Mouse (Mus musculus) small intestine, adult 2 months (tissue): ENCODE data around the gene Rgs11. TPM values are rescaled to one million over a fixed set of nuclear protein-coding genes. Genes with fewer than 3 reads are reported as not detected.
"Not testable (repeated sequence)": the region's sequence is repeated elsewhere in the genome, so short reads cannot be mapped to it uniquely, and the experiment has no call there.

ENCODE experiments used
- H3K27ac ChIP-seq: fragments of 200-500 bp; 2 replicates; pipeline ENCODE4 v1.5.1; 2012; ENCODE audit warnings: low read depth, low read length, control low read depth, inconsistent platforms; ENCODE audit not compliant: insufficient read depth
- H3K27me3 ChIP-seq: fragments of 200-500 bp; 2 replicates; pipeline ENCODE4 v1.6.1; 2012; ENCODE audit warnings: mild to moderate bottlenecking, moderate library complexity, low read length, inconsistent platforms; ENCODE audit not compliant: control insufficient read depth, insufficient read depth
- H3K36me3 ChIP-seq: fragments of 200-500 bp; 2 replicates; pipeline ENCODE4 v1.6.1; 2012; ENCODE audit warnings: mild to moderate bottlenecking, low read length, control low read depth, inconsistent platforms; ENCODE audit not compliant: control insufficient read depth, insufficient read depth
- H3K4me1 ChIP-seq: fragments of 200-500 bp; 2 replicates; pipeline ENCODE4 v1.6.1; 2012; ENCODE audit warnings: low read length, inconsistent platforms, mixed read lengths; ENCODE audit not compliant: control insufficient read depth, insufficient read depth, insufficient read length
- H3K4me3 ChIP-seq: fragments of 200-500 bp; 2 replicates; pipeline ENCODE4 v1.5.1; 2012; ENCODE audit warnings: low read depth, mild to moderate bottlenecking, control low read depth, inconsistent platforms, low read length, moderate library complexity
- CTCF ChIP-seq: fragments of 200-500 bp; IDR thresholded peaks from 2 replicates; pipeline ENCODE4 v1.5.1; 2012; ENCODE audit warnings: low read depth, mild to moderate bottlenecking, control low read depth, inconsistent platforms, low read length, moderate library complexity, mixed read lengths; ENCODE audit not compliant: insufficient replicate concordance, insufficient read length; ENCODE audit errors: extremely low read depth
- POLR2A ChIP-seq: fragments of 200-500 bp; IDR thresholded peaks from 2 replicates; pipeline ENCODE4 v1.6.1; 2012; ENCODE audit warnings: low read depth, mild to moderate bottlenecking, control low read depth, inconsistent platforms, low read length, moderate library complexity
- WGBS: fragments of 180-500 bp; shearing (Covaris S2); methylation state at CpG from one replicate; pipeline ENCODE4 v1.1.7; 2018; 5-methylcytosine and 5-hydroxymethylcytosine counted together
- polyA plus RNA-seq: library from polyadenylated mRNA; depleted of rRNA; stranded (reverse); fragments of >200 nt; gene quantifications from 2 replicates; pipeline ENCODE4 v1.2.3, GENCODE M21; 2012; rRNA removed

Gene Rgs11
- polyA plus RNA-seq: 3.8 and 29.7 TPM in 2 replicates

DNA sequence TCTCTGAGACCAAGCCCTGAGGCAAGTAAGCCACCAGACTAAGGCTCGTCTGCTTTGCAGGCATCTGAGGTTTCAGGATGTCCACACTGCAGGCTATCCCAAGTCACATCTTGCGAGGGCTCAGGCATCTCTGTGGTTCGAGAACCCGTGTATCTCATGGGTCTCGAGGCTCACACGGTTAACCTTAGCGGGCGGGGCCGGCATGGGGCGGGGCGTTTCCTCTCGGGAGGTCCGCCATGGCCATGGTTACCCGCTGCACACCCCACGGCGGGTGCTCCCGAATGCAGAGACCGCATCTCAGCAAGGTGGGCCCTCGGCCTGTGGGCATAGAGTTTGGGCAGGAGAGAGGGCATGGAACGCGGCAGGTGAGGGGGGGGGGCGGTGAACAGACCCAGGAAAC, at the start of gene Rgs11:
Gene Rgs11, plus strand, starts transcription at position 215 of the 400 bp plus-strand sequence.
- Histone ChIP-seq H3K4me1 (peaks cover 3% of the 10 kb centered on the region), H3K27ac (no peak within 1 kb of the TSS), H3K4me3 (peak within 1 kb of the TSS; percentile 73), H3K36me3 (no peaks in the 10 kb centered on the region; the same call in 1 of the 2 replicates), H3K27me3 (0 out of 2 replicates have a peak, but pooled peaks cover 8% of the 10 kb centered on the region)
- TF ChIP-seq CTCF: no peak
- no peak for TF ChIP-seq POLR2A
- 2% methylated on average over 22 of the region's 22 CpGs for WGBS

- Histone ChIP-seq H3K27me3 (no peaks in the 10 kb centered on the region), H3K4me3 (no peak overlapping the region), H3K36me3 (peaks cover 4% of the 10 kb centered on the region; the same call in 1 of the 2 replicates), H3K4me1 (no peaks in the 10 kb centered on the region), H3K27ac (no peak overlapping the region)
- 98% methylated on average over 1 of the region's 1 CpGs for WGBS
- TF ChIP-seq CTCF (no peak), POLR2A (no peak)
Observed at GRCm38 (mm10) chr17:26162736-26163135, 40.0 kb upstream of the Rgs11 start.

GRCm38 (mm10) chr17:26168039-26168438, 34.7 kb upstream of the Rgs11 start:
- WGBS: 75% methylated on average over 2 of the region's 2 CpGs
- no peak for TF ChIP-seq CTCF
- TF ChIP-seq POLR2A: no peak

DNA sequence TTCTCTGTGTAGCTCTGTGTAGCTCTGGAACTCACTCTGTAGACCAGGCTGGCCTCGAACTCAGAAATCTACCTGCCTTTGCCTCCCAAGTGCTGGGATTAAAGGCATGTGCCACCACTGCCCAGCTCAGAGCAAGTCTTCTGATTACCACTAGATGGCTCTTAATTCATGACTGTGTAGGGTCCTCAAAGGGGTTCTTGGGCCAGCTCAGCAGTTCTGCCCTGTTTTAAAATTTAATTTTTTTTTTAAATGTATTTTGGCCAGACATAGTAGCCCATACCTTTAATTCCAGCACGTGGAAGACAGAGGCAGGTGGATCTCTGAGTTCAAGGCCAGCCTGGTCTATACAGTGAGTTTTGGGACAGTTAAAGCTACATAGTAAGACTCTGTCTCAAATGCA, 27.5 kb upstream of the Rgs11 start:
- H3K4me1 ChIP-seq, H3K4me3 ChIP-seq: not testable (repeated sequence)
- 67% methylated on average over 2 of the region's 2 CpGs for WGBS

More at GRCm38 (mm10) chr17:26168039-26168438, 34.7 kb upstream of the Rgs11 start:
- H3K4me1 ChIP-seq: peaks cover 2% of the 10 kb centered on the region; the same call in 1 of the 2 replicates
- H3K36me3 ChIP-seq: peaks cover 6% of the 10 kb centered on the region
- no peak overlapping the region for H3K4me3 ChIP-seq
- H3K27me3 ChIP-seq: no peaks in the 10 kb centered on the region
- H3K27ac ChIP-seq: no peak overlapping the region; the same call in 1 of the 2 replicates

DNA sequence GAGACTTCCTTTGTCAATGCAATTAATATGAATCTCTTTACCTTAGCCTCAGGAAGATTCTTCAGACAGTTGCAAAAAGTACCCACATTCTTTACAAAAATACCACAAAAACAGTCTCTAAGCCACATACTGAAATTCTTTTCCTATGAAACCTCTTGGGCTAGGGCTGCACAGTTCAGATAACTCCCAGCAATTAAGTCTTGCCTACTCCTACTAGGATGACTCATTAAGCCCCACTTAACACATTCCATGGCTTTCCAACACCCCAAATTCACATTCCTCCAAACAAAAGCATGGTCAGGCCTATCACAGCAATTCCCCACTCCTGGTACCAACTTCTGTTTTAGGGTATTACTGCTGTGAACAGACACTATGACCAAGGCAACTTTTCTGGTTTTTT, 24.1 kb upstream of the Rgs11 start:
- no peaks in the 10 kb centered on the region for H3K27me3 ChIP-seq
- no peak for TF ChIP-seq POLR2A
- no peak for TF ChIP-seq CTCF
- peaks cover 27% of the 10 kb centered on the region for H3K36me3 ChIP-seq
- no peaks in the 10 kb centered on the region for H3K4me1 ChIP-seq
- no peak overlapping the region for H3K27ac ChIP-seq
- no peak overlapping the region for H3K4me3 ChIP-seq

More for the DNA sequence above, 27.5 kb upstream of the Rgs11 start:
- not testable (repeated sequence) for H3K27ac ChIP-seq, H3K27me3 ChIP-seq
- H3K36me3 ChIP-seq: peaks cover 21% of the 10 kb centered on the region

GRCm38 (mm10) chr17:26181179-26181578, 21.6 kb upstream of the Rgs11 start:
- TF ChIP-seq POLR2A (no peak), CTCF (no peak)
- 94% methylated on average over 3 of the region's 3 CpGs for WGBS
- no peak overlapping the region for H3K4me3 ChIP-seq
- H3K4me1 ChIP-seq: no peaks in the 10 kb centered on the region
- H3K36me3 ChIP-seq: peaks cover 36% of the 10 kb centered on the region
- H3K27me3 ChIP-seq: no peaks in the 10 kb centered on the region
- no peak overlapping the region for H3K27ac ChIP-seq

DNA sequence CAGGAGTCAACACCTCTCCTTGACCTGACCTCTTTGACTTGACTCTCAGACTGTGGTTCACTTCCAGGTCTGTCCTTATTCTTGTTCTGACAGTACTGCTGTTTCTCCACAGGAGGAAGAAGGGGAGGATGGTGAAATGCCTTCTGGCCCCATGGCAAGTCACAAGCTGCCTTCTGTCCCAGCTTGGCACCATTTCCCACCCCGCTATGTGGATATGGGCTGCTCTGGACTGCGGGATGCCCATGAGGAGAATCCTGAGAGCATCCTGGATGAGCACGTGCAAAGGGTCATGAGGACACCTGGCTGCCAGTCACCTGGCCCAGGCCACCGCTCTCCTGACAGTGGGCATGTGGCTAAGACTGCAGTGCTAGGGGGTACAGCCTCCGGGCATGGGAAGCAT, 15.2 kb upstream of the Rgs11 start:
- no peak for TF ChIP-seq POLR2A
- TF ChIP-seq CTCF: no peak

More for the DNA sequence above, 15.2 kb upstream of the Rgs11 start:
- 96% methylated on average over 5 of the region's 5 CpGs for WGBS
- Histone ChIP-seq H3K4me3 (no peak overlapping the region), H3K27ac (no peak overlapping the region), H3K36me3 (peaks cover 73% of the 10 kb centered on the region), H3K27me3 (no peaks in the 10 kb centered on the region), H3K4me1 (no peaks in the 10 kb centered on the region)
